Mouse (Mus musculus) erythroblast, embryonic 14.5 days (primary cell): ENCODE data around the gene Arl15. TPM values are rescaled to one million over a fixed set of nuclear protein-coding genes. Genes with fewer than 3 reads are reported as not detected.

Experiments used
- H3K27me3 ChIP-seq: 2 replicates; pipeline ENCODE4 v1.6.1; 2012; ENCODE audit warnings: inconsistent platforms; ENCODE audit not compliant: control insufficient read depth
- H3K36me3 ChIP-seq: 2 replicates; pipeline ENCODE4 v1.6.1; 2012; ENCODE audit warnings: mild to moderate bottlenecking, inconsistent platforms; ENCODE audit not compliant: control insufficient read depth
- H3K4me1 ChIP-seq: 2 replicates; pipeline ENCODE4 v1.6.1; 2012; ENCODE audit warnings: inconsistent platforms; ENCODE audit not compliant: control insufficient read depth
- H3K4me3 ChIP-seq: replicated peaks from 2 replicates; pipeline ENCODE3; 2012; ENCODE audit warnings: moderate library complexity, mild to moderate bottlenecking, inconsistent platforms
- H3K9me3 ChIP-seq: 2 replicates; pipeline ENCODE4 v1.6.1; 2012; ENCODE audit warnings: low read length, inconsistent platforms, mixed read lengths; ENCODE audit not compliant: control insufficient read depth
- GATA1 ChIP-seq: IDR thresholded peaks from 2 replicates; pipeline ENCODE4 v1.6.1; 2012; ENCODE audit warnings: low read length, inconsistent platforms, mixed read lengths
- TAL1 ChIP-seq: IDR thresholded peaks from 3 replicates; pipeline ENCODE4 v1.6.1; 2012; ENCODE audit warnings: low read length, inconsistent platforms, mixed read lengths
- polyA plus RNA-seq: library from polyadenylated mRNA; stranded (reverse); fragments of >175 nt; gene quantifications from 2 replicates; pipeline ENCODE4 v1.2.3, GENCODE M21; 2012

Arl15 gene
- polyA plus RNA-seq, 1 experiment = not detected

DNA sequence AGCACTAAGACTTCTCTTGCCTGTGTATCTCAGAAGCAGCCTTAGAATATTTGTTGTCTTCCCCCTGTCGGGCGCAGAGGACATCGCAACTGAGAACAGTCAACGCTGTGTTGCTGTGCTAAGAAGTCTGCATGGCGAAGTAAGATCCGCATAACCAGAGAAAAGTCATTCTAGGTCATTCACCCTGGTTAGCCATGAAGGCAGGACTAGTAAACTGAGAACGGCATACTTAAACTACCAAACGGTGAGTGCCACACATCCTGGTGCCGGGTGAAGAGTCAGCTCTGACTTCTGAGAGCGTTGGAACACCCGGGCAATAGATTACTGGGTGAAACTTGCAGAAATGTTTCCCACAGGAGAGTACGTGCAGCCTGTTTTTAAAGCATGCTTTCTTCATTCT, 320.3 kb downstream of the Arl15 start:
- H3K4me1 ChIP-seq = no peaks in the 10 kb centered on the region
- no peaks in the 10 kb centered on the region for H3K27me3 ChIP-seq
- H3K36me3 ChIP-seq = no peaks in the 10 kb centered on the region

DNA sequence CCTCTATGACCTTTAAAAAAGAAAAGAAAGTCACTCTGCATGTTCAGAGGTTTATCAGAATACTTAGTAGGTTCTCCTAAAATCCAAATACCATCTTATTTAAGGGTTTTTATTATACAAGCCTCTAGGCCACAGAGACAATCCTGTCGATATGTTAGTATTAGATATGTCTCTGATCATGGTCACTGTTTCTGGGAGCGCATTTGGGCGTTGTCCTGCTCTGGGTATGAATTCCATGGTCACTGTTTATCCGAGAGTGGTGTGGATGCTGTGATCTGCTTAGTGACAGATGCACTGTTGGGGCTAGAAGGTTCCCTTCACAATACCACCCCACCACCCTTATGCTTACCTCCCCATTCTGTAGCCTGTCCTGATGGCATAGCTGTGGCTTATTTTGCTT, 320.8 kb downstream of the Arl15 start:
- H3K9me3 ChIP-seq = no peaks in the 10 kb centered on the region
- no peaks in the 10 kb centered on the region for H3K27me3 ChIP-seq
- H3K4me3 ChIP-seq = no peak overlapping the region
- no peaks in the 10 kb centered on the region for H3K4me1 ChIP-seq
- TF ChIP-seq TAL1 (no peak), GATA1 (no peak)
- no peaks in the 10 kb centered on the region for H3K36me3 ChIP-seq

More for the DNA sequence above, 320.3 kb downstream of the Arl15 start:
- TF ChIP-seq GATA1 (no peak), TAL1 (no peak)
- Histone ChIP-seq H3K9me3 (no peaks in the 10 kb centered on the region), H3K4me3 (no peak overlapping the region)

DNA sequence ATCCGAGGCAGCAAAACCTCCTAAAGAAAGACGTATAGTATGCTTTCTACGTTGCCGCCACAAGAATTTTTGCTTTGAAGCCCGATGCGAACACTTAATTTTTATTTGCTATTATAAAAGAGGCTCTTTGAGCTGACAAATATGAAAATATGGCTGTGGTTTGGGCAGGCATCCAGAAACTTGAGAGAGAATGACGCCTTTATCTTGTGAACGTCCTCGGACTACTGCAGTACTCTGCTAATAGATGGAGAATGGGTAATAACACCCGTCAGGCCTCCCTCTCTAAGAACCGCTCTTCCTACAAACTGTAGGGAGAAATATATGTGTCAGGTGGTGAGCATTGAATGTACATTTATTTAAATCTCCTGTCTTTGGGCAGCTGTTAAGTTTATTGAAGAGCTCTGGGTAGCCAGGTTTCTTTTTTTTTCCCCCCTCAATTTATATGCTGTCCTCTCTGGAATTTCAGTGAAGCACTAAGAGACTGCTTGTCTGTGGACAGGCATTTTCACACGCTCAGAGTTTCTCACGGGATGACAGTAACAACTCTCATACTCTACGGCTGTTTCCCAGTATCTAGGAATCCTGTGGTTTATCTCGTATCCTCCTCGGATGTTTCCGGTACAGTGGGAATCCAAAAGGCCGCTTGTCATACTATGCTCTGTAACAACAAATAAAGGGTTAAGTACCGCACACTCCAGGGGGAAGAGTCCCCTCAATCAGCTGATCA, 324.0 kb downstream of the Arl15 start:
- H3K4me3 ChIP-seq = no peak overlapping the region
- H3K9me3 ChIP-seq = no peaks in the 10 kb centered on the region
- no peak for TF ChIP-seq TAL1
- no peak for TF ChIP-seq GATA1
- no peaks in the 10 kb centered on the region for H3K4me1 ChIP-seq
- no peaks in the 10 kb centered on the region for H3K27me3 ChIP-seq
- H3K36me3 ChIP-seq = no peaks in the 10 kb centered on the region

DNA sequence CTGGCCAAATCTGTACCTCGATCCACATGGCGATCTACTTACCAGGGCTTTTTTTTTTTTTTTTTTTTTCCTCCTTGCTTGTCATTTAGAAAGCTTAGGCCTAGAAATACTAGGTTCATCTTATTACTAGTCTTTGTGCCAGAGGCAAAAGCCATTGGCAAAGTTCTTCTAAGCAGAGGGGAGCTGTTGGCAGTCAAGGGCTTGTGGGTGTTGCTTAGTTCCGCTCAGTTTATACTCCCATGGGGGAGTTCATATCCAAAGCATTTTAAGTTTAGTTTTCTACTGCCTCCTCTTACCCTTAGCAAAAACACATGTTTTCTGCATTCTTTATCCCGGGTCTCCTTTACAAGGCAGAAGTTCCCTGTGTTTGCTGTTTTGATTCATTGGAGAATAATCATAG, 325.5 kb downstream of the Arl15 start:
- Histone ChIP-seq H3K36me3 (no peaks in the 10 kb centered on the region), H3K4me3 (no peak overlapping the region), H3K4me1 (no peaks in the 10 kb centered on the region), H3K27me3 (no peaks in the 10 kb centered on the region), H3K9me3 (no peaks in the 10 kb centered on the region; the same call in 1 of the 2 replicates)
- TF ChIP-seq TAL1 (no peak), GATA1 (no peak)

DNA sequence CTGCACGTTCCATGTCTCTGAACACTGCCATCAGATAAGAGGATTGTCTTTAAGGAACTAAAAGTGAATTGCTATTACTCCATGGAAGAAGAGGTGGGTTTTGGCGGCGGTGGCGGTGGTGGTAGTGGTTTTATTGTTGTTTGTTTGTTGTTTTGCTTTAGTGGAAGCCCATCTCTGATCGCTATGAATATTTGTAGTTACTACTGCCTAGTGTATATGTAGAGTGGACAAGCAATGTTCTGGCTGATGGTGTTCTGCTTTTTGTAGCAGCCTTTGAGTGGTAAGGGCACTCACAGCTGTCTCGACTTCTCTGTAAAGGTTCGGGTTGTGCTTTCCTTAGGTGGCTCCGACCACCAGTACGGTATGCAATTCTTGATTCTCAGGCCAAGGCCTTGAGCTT, 327.3 kb downstream of the Arl15 start:
- no peaks in the 10 kb centered on the region for H3K4me1 ChIP-seq
- no peak for TF ChIP-seq GATA1
- TF ChIP-seq TAL1 = no peak
- no peak overlapping the region for H3K4me3 ChIP-seq
- H3K36me3 ChIP-seq = no peaks in the 10 kb centered on the region
- H3K27me3 ChIP-seq = no peaks in the 10 kb centered on the region
- H3K9me3 ChIP-seq = no peaks in the 10 kb centered on the region; the same call in 1 of the 2 replicates

DNA sequence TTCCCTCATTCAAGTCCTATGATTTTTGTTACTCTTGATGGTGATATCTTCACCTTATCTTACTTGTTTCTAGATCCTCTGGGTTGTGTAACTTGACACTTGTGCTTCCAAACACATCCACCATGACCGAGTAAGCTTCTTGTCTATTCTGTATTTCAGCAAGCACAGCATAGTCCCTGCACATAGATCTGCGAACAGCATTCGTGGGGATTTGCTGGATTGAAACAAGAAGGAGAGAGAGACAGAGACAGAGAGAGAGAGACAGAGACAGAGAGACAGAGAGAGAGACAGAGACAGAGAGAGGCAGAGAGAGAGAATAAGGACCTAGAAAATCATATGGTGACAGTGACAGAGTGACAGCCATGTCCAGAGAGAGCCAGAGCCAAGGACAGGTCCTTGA, 329.1 kb downstream of the Arl15 start:
- Histone ChIP-seq H3K4me3 (no peak overlapping the region), H3K36me3 (peaks cover 2% of the 10 kb centered on the region), H3K9me3 (peaks cover 9% of the 10 kb centered on the region), H3K27me3 (no peaks in the 10 kb centered on the region), H3K4me1 (no peaks in the 10 kb centered on the region)
- TF ChIP-seq GATA1 = no peak
- TF ChIP-seq TAL1 = no peak

DNA sequence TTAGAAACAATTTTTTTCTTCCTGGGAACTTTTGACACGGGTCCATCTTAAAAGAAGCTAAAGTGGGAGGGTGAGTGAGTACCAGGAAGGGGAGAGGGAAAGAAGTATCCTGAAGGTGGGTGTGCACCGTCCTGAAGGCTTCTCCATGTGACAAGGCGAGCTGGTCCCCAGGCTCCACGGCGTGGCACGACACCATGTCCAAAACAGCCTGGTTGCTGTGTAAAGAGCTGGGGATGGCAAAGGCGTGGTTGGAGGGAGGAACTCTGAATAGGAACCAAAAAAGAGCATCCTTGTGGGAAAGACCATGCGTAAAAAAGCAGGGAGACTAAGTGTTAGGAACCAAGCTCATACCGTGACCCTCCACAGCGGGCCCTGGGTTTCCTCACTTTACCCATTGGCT, 330.1 kb downstream of the Arl15 start:
- Histone ChIP-seq H3K4me1 (no peaks in the 10 kb centered on the region), H3K9me3 (peaks cover 11% of the 10 kb centered on the region), H3K36me3 (peaks cover 2% of the 10 kb centered on the region), H3K27me3 (no peaks in the 10 kb centered on the region), H3K4me3 (no peak overlapping the region)
- TF ChIP-seq TAL1 (no peak), GATA1 (no peak)

DNA sequence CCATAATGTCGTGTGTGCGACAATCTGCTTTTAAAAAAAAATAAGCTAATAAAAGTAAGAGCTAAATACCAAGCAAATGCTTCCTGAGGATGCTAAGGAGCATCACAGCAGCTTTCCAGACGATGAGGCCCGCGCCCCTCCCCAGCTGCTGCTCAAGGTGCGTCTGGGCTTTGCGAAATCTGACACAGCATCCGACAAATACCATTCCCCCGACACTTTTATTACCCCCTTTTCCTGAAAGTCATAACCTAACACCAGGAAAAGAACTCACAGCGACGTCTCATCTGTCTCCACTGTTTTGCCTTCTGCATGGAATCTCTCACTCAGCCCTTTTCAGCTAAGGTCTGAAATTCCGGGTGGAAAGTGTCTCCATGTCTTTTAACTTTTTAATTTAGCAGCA, 330.7 kb downstream of the Arl15 start:
- peaks cover 2% of the 10 kb centered on the region for H3K36me3 ChIP-seq
- no peaks in the 10 kb centered on the region for H3K27me3 ChIP-seq
- H3K4me3 ChIP-seq = no peak overlapping the region
- H3K9me3 ChIP-seq = peaks cover 11% of the 10 kb centered on the region
- TF ChIP-seq GATA1 (no peak), TAL1 (no peak)
- no peaks in the 10 kb centered on the region for H3K4me1 ChIP-seq

DNA sequence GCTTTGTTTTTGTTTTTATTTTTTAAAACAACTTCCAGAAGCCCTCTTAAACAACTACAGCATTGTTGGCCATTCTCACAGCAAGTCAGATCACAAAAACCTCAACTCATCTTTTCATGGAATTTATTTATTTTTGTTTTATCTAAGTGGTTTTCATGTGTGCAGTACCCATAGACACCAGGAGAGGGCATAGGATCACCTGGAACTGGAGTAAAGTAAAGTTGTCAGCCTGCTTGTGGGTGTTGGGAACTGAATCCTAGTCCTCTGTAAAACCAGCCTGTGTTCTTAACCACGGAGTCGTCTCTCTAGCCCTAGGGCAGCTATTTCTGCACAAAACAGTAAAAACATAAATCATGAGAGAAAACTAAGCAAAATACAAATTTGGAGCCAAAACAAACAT, 334.1 kb downstream of the Arl15 start:
- Histone ChIP-seq H3K4me3 (no peak overlapping the region), H3K4me1 (no peaks in the 10 kb centered on the region), H3K27me3 (no peaks in the 10 kb centered on the region), H3K9me3 (peaks cover 11% of the 10 kb centered on the region), H3K36me3 (peaks cover 2% of the 10 kb centered on the region)
- TF ChIP-seq TAL1 = no peak
- no peak for TF ChIP-seq GATA1

DNA sequence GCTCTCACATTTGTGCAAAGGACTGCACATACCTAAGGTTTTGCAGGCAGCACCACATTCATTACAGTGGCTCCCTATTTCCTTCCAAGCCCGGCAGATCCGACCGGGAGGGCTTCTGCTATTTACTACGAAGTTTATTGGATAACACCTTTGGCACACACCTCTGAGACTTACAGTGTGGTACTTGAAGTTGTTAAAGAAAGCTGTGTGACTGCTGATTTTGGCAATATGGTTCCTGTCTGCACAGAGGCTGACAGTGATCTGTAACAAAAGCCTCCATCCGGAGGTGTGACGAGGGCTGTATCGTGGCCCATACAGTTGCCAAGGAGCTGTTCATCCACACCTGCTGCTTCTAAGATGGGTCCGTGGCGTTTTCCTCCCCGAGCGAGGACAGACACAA, 335.7 kb downstream of the Arl15 start:
- Histone ChIP-seq H3K9me3 (peaks cover 11% of the 10 kb centered on the region), H3K4me1 (no peaks in the 10 kb centered on the region), H3K4me3 (no peak overlapping the region), H3K27me3 (no peaks in the 10 kb centered on the region), H3K36me3 (peaks cover 2% of the 10 kb centered on the region)
- TF ChIP-seq GATA1 = no peak
- TF ChIP-seq TAL1 = no peak
